ENCODE assay signal across 10 mouse cellular contexts in the genomic region with DNA sequence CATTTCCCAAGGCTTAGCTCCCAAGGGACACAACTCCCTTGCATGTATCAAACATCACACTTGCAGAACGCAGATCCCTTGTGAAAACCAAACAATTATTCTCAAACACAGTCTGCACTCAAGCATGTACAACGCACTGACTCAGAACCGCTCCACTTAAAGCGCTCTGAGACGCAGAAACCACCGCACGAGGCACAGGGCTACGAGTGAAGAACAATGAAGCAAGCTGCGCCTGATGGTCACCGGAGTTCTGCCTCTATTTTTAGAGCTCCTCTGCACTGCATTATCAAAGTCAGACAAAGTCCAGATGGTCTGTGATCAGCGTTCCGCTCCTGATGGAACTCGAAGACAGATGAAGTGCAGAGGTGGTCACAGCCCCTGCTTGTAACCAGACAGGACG. TPM values are rescaled to one million over a fixed set of nuclear protein-coding genes. Genes with fewer than 3 reads are reported as not detected.
A peak's percentile ranks its signal among the peaks of the same experiment; 100 is the strongest.
DNase-seq lines count a peak whose midpoint lies in the region; ATAC-seq and TF ChIP-seq lines count a peak whose summit lies in the region.
"Had no signal": no experiment of that assay in that cellular context is flagged by ENCODE, and none has a peak within 500 bp of the region (broad histone marks: within the 10 kb centered on the region; RNA-seq: fewer than 3 reads in every experiment).

No protein-coding gene starts in this region.

- WGBS in embryonic facial prominence, embryonic 13.5 days, result 43% methylated on average over 14 of the region's 14 CpGs
- WGBS in hindbrain, embryonic 10.5 days, result 52% methylated on average over 14 of the region's 14 CpGs
- WGBS in neural tube, embryonic 13.5 days, result 45% methylated on average over 14 of the region's 14 CpGs

- H3K27ac ChIP-seq in layer of hippocampus, adult 2 months, result no peak overlapping the region
- H3K27ac ChIP-seq in embryonic facial prominence, embryonic 13.5 days, result no peak overlapping the region
- peak overlapping the region; percentile 66; the same call in 1 of the 2 replicates for H3K27ac ChIP-seq in hindbrain, embryonic 10.5 days
- 0 out of 2 replicates have a peak overlapping the region, but pooled peaks have one; percentile 0 for H3K27ac ChIP-seq in neural tube, embryonic 13.5 days (replicated peaks)

- TF ChIP-seq CTCF in layer of hippocampus, adult 2 months (conservative IDR thresholded peaks at IDR 0.05), result no peak

- H3K9me3 ChIP-seq in embryonic facial prominence, embryonic 13.5 days, result no peaks in the 10 kb centered on the region
- no peaks in the 10 kb centered on the region for H3K9me3 ChIP-seq in hindbrain, embryonic 10.5 days
- H3K9me3 ChIP-seq in neural tube, embryonic 13.5 days, result no peaks in the 10 kb centered on the region

- 0 out of 2 replicates have a peak, but pooled peaks have one; percentile 48 for ATAC-seq in embryonic facial prominence, embryonic 13.5 days (ENCODE audit: insufficient number of reproducible peaks, insufficient read depth, low FRiP score, low TSS enrichment, low read depth)
- no peak for ATAC-seq in neural tube, embryonic 13.5 days (ENCODE audit: low read depth)
- no peak for ATAC-seq in CD4-positive, CD25-positive, alpha-beta regulatory T cell, adult 4 months

- H3K4me1 ChIP-seq in embryonic facial prominence, embryonic 13.5 days, result peaks cover 4% of the 10 kb centered on the region; the same call in 1 of the 2 replicates
- peaks cover 6% of the 10 kb centered on the region for H3K4me1 ChIP-seq in hindbrain, embryonic 10.5 days (replicated peaks)
- 0 out of 2 replicates have a peak, but pooled peaks cover 6% of the 10 kb centered on the region for H3K4me1 ChIP-seq in neural tube, embryonic 13.5 days (replicated peaks)

- H3K36me3 ChIP-seq in embryonic facial prominence, embryonic 13.5 days, result no peaks in the 10 kb centered on the region
- no peaks in the 10 kb centered on the region for H3K36me3 ChIP-seq in hindbrain, embryonic 10.5 days
- H3K36me3 ChIP-seq in neural tube, embryonic 13.5 days, result no peaks in the 10 kb centered on the region
- H3K36me3 ChIP-seq: G1E had no signal

- H3K4me3 ChIP-seq in layer of hippocampus, adult 2 months, result peak overlapping the region; percentile 20
- H3K4me3 ChIP-seq in embryonic facial prominence, embryonic 13.5 days, result peak overlapping the region; percentile 6; the same call in 1 of the 2 replicates
- H3K4me3 ChIP-seq in hindbrain, embryonic 10.5 days, result no peak overlapping the region
- peak overlapping the region; percentile 17 for H3K4me3 ChIP-seq in neural tube, embryonic 13.5 days
- H3K4me3 ChIP-seq: myocyte had no signal

- no peak for DNase-seq in layer of hippocampus, adult 2 months (ENCODE audit: low spot score in 2 of 2)
- no peak for DNase-seq in layer of hippocampus, postnatal 14 days (ENCODE audit: low spot score in 2 of 2)
- DNase-seq in hindbrain, embryonic 10.5 days (ENCODE audit: low spot score), result peak; percentile 30
- no peak for DNase-seq in thymus, postnatal 4 days
- DNase-seq in ovary, adult 18-20 months (ENCODE audit: low spot score), result no peak

- H3K4me2 ChIP-seq in embryonic facial prominence, embryonic 13.5 days, result peak overlapping the region; percentile 41
- peak overlapping the region; percentile 46 for H3K4me2 ChIP-seq in neural tube, embryonic 13.5 days

- no peak overlapping the region for H3K9ac ChIP-seq in embryonic facial prominence, embryonic 13.5 days
- H3K9ac ChIP-seq in neural tube, embryonic 13.5 days, result peak overlapping the region; percentile 44; the same call in 1 of the 2 replicates

- no peaks in the 10 kb centered on the region for H3K27me3 ChIP-seq in embryonic facial prominence, embryonic 13.5 days
- H3K27me3 ChIP-seq in hindbrain, embryonic 10.5 days (ENCODE audit: insufficient read depth, poor library complexity, severe bottlenecking), result no peaks in the 10 kb centered on the region
- no peaks in the 10 kb centered on the region for H3K27me3 ChIP-seq in neural tube, embryonic 13.5 days

RNA-seq across cellular contexts. Expression of gene Antxr2, which starts 50.4 kb away (rescaled TPM):
- 1 to 10 TPM; 1.9 to 2.0 TPM for total RNA-seq in layer of hippocampus, adult 2 months (2021)
- 1 to 10 TPM; 1.9 to 2.1 TPM for total RNA-seq in layer of hippocampus, postnatal 14 days (2021)
- 15.5 and 18.3 TPM in 2 replicates for polyA plus RNA-seq in embryonic facial prominence, embryonic 13.5 days (2015; fragmentation: Nextera tagmentation; extraction: Ambion mirVana)
- polyA plus RNA-seq in hindbrain, embryonic 10.5 days (2016; fragmentation: Nextera tagmentation; extraction: Ambion mirVana), result 10.1 and 12.5 TPM in 2 replicates
- polyA plus RNA-seq in neural tube, embryonic 13.5 days (2015; fragmentation: Nextera tagmentation; extraction: Ambion mirVana), result 11.6 and 13.8 TPM in 2 replicates
- 10 to 100 TPM; 11.5 to 12.6 TPM for polyA plus RNA-seq in CD4-positive, CD25-positive, alpha-beta regulatory T cell, adult 4 months (2017; shearing (Covaris generic))
- polyA plus RNA-seq: G1E had no signal

Comparison
In these comparisons a context has a peak if more than half of its experiments do, and no peak if none do; other contexts are left out.
1. H3K27ac ChIP-seq: peak in hindbrain, embryonic 10.5 days (single experiment) and neural tube, embryonic 13.5 days (single experiment); none in layer of hippocampus, adult 2 months (single experiment) and embryonic facial prominence, embryonic 13.5 days (single experiment).